Mouse (Mus musculus): ENCODE results near the gene Ddx19a.
"Not testable (repeated sequence)": the region's sequence is repeated elsewhere in the genome, so short reads cannot be mapped to it uniquely, and the experiment has no call there.

Ddx19a gene

DNA sequence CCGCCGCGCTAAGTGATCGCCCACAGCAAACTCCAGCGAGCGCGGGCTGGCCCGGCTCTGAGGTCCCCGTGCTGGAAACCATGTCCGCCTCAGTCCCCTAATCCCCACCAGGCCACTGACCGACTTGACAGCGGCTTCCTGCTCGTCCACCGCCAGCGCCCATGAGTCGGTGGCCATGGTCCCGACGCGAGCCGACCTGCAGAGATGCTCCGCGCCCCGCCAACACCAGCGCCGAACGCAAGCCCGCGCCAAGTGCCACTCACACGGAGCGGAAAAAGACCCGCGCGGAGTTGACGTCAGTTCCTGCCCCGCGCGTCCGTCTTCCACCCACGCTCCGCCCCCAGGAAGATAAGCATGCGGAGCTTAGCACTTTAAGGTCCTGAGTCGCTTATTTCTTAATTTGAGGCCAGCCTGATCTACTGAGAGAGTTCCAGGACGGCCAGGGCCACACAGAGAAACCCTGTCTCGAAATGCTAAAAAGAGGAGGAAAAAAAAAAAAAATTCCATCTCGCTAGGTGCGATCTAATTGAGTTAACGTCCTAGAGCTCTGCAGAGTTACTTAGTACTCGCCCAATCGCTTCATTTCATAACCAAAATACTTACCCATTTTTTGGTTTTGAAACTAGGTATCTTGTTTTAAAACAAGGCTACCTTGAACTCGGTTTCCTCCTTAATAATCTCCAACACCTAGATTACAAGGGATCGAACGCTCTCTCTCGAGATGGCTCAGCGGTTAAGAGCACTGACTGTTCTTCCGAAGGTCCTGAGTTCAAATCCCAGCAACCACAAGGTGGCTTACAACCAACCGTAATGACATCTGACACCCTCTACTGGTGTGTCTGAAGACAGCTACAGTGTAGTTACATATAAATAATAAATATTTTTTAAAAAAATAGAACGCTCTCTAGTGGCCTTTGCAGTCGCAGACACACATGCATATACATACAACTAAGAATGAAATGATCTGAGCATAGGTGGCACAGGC, at the start of gene Ddx19a:
Gene Ddx19a, minus strand, starts transcription at position 254 of the 985 bp plus-strand sequence.
- peak; percentile 73 for DNase-seq (ENCODE audit: low spot score)

DNA sequence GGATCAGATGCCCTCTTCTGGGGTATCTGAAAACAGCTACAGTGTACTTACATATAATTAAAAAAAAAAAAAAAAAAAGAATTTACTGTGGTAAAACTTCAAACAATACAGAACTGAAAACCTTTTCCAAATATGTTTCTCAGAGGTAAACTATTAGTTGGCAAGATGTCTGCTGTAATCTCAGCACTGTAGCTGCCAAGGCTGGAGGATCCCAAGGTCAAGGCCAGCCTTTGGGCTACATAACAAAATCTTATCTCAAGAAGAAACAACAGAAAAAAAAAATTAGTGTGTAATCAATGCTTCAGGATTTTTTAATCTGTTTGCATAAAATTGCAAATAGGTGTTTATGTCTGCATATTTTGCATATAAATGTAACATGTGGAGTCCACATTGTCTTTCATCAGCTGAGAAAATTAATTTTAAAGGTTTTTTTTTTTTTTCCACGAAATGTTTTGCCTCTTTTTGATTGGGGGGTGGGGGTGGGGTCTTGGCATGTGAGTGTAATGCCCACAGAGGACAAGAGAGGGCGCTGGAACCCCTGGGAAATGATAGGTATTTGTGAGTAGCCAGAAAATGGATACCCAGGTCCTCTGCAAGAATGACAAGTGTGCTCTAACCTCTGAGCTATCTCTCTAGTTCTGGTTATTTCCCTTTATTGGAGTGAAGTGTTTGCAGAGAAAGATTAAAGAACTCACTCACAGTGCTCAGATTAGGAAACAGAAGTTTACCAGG, 46.6 kb upstream of the Ddx19a start:
- DNase-seq (ENCODE audit: low spot score) = no peak

DNA sequence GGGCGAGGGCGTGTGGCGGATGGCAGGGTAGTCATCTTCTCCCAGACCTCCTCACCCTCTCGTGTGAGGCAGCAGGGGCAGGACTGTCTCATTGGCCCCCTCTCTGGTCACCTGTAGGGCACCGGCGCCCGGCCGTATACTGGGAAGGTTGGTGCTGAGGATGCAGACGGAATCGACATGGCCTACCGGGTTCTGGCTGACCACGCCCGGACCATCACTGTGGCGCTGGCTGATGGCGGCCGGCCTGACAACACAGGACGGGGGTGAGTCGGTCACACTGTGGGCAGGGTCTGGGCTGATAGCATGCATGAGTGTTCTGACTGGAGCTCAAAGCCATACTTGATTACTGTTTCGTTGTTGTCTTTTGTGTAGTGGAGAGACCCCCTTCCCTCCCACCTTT, 44.9 kb upstream of the Ddx19a start:
- DNase-seq (ENCODE audit: low spot score) = no peak

DNA sequence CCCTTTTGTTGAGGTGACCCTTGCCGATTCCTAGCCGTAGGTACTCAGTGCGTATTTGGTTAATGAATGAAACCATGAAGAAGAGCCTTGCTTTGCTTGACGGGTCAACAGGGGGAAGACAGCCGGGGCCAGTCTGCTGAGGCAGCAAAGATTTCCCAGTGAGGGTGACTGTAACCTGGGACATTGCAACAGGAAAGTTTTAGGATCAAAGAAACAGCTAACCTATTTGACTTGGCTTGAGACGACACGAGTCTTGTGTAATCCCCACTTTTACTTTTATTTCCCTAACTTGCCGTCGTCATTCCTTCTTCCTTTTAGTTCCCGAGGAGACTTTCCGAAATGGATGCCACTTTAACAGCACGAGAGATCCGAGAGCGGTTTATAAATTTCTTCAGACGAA, 39.0 kb upstream of the Ddx19a start:
- no peak for DNase-seq (ENCODE audit: low spot score)

DNA sequence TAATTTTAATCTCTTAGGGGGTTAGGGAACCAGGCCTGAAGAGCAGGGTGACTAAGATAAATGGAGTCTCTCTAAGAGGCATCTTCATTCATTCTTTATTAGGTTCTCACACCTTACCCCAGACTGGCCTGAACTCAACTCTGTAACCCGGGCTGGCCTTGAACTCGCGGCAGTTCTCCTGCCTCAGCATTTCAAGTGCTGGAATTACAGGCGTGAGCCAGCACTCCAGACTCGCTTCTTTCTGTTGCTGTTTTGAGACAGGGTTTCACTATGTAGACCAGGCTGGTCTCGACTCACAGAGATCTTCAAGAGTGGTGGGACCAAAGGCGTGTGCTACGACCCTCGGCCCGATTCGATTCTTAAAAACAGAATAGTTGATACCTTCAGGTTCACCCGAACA, 36.7 kb upstream of the Ddx19a start:
- no peak for DNase-seq (ENCODE audit: low spot score)

DNA sequence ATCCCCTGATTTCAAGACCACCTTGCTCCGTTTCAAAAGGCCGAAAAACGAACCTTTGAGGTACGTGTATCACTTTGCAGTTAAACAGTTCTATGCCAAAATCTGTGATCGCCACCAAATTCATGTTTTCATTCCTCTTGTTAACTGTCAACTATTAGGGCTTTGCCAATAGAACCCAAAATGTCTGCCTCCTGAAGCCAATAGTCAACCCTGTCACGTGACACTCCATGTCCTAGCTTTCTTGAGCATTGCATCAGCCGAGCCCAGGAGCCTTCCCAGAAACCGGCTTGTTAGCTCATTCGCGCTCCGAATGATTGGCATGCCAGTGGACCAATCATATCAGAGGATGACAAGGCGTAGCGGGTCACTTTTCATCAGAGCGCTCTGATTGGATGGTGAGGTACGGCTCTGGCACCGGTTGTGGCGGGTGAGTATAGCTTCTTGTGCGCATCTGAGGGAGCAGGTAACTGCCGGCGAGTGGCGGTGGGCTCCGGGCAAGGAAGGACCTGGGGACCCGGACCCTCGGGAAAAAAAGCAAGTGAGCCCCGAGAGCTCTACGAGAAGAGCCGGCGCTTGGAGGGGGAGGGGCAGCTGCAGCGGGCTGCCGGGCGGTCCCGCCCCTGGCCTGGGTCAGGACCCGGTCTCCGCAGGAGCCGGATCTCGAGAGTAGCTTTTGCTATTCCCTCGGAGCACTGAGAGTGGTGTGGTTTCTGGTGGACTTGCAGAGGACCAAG, 36.0 kb upstream of the Ddx19a start:
- peak; percentile 88 for DNase-seq (ENCODE audit: low spot score)

DNA sequence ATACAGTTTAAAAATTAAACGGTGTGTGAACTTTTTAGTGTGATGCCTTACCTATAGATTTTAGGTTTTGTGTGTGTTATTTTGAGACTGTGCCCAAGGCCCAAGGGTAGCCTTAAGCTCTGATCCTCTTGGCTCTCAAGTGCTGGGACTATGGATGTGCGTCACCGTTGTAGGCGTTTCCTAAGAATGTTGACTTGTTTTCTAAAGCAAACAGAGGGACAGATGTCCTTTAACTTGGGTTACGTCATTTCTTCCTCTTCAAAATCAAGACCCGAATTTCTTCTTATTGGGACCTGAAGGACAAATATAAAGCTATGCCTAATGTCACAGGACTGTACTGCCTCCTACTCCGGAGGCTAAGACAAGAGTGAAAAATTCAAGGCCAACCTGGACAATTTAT, 35.3 kb upstream of the Ddx19a start, which contains the start of gene Aars:
Gene Aars, plus strand, starts transcription at position 229 of the 400 bp plus-strand sequence.
- no peak for DNase-seq (ENCODE audit: low spot score)

DNA sequence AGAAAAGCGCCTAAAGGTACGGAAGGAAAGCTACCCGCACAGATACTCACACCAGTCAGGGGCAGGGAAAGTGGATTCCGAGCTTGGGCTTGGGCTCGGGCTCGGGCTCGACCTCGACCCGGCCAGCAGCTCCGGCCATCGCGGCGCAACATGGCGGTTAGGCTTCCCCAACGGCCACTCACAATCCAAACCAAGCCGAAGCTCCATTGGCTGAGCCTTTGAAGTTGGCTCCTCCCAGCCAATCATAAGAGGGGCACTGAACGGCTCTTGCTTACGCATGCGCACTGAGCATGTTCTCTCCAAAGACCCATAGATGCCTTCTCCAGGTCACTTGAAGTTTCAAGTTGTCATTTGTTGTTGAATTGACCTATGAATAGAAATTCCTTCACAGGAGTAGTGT, 34.0 kb upstream of the Ddx19a start, which contains the start of gene Ddx19b:
Gene Ddx19b, minus strand, starts transcription at position 180 of the 400 bp plus-strand sequence.
- DNase-seq (ENCODE audit: low spot score) = no peak

DNA sequence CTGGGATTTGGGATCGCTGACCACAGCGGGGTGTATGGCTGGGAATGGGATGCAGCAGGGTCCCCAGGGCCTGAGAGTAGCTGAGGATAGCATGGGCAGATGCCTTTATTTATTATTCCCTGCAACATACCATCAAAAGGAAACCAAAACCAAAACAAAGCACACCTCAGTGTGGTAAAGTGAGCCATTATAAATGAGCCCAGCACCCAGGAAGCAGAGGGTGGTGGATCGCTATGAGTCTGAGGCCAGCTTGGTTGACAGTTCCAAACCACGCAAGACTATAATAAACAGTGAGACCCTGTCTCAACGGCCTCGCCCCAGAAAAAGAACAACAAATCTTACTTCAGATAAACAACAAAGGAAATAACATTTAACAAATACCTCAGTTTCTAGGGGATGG, 32.4 kb upstream of the Ddx19a start:
- no peak for DNase-seq (ENCODE audit: low spot score)

DNA sequence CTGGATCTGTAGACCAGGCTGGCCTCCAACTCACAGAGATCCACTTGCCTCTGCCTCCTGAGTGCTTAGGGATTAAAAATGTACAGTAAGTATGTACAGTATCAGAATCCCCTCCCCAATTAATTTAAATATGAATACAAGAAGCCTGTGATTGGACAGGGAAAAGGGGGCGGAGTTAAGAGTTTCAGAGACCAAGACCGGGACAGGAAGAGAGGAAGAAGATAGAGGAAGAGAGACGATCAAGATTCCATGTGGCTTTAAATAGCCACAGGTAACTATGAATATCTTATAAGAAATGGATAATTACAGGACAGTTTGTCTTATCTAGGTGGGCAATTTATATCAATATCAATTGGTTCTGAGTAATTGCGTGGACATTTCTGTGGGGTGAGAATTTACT, 32.0 kb upstream of the Ddx19a start:
- DNase-seq (ENCODE audit: low spot score) = no peak

DNA sequence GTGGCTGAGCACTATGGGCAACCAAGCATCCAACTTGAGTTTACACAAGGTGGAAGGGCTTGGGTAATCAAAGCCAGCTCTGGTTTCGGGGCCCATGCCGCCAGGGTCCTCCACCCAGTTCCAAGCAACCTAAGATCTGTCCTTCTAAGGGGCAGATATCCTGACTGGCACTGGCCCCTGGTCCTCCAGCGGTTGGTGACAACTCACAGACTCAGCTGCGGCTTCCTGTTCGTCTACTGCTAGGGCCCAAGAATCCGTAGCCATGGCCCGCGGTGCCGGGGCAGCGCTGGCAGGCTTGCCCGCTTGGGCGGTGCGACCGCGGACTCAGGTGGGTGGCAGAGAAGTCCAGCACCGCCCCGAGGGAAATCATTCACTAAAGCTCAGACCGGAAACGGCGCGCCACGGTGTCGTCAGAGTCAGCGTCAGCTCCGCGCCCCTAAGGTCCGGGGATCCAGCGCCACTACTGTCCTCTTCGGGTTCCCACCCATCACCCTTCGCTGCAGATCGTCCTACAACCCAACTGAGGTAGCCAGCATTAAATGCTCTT, 29.9 kb upstream of the Ddx19a start:
- peak; percentile 58 for DNase-seq (ENCODE audit: low spot score)

DNA sequence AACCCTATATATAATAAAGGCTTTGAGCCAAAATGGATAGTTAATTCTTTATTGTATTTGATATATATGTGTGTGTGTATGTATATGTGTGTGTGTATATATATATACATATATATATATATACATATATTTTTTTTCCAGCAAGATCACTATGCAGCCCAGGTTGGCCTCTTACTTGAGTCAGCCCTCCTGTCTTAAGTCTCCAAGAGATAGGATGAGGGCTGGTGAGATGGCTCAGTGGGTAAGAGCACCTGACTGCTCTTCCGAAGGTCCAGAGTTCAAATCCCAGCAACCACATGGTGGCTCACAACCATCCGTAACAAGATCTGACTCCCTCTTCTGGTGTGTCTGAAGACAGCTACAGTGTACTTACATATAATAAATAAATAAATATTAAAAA, 29.0 kb upstream of the Ddx19a start:
- DNase-seq (ENCODE audit: low spot score) = not testable (repeated sequence)

DNA sequence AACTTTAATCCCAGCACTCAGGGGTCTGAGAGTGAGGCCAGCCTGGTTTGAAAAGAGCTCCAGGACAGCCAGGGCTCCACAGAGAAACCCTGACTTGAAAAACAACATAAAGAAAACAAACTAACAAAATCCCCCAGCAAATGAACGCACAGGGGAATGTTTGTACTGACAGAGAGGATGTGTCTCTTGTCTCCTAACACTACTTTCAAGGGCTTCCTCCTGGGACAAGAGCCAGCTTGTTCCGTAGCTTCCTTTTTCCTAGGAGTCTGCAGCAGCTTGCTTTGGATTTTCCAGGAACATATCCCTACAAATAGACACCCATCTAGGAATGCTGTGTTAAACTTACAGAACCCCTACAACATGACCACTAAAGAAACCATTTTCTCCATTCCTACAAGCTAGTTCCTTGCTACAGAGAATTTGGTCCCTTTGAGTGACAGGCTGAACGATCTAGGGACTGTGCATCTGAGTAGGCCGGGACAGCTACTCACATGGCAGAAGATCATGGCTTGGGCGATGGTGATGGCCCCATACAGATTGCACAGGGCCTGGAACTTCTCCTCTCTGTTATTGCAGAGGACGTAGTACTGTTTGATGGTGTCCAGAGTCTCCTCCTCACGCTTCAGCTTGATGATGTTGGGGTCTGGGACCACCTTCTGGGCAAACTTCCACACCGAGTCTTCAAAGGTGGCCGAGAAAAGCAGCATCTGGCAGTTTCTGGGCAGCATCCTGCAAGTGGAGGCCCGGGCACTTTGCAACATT, 12.8 kb upstream of the Ddx19a start:
- DNase-seq (ENCODE audit: low spot score) = not testable (repeated sequence)

DNA sequence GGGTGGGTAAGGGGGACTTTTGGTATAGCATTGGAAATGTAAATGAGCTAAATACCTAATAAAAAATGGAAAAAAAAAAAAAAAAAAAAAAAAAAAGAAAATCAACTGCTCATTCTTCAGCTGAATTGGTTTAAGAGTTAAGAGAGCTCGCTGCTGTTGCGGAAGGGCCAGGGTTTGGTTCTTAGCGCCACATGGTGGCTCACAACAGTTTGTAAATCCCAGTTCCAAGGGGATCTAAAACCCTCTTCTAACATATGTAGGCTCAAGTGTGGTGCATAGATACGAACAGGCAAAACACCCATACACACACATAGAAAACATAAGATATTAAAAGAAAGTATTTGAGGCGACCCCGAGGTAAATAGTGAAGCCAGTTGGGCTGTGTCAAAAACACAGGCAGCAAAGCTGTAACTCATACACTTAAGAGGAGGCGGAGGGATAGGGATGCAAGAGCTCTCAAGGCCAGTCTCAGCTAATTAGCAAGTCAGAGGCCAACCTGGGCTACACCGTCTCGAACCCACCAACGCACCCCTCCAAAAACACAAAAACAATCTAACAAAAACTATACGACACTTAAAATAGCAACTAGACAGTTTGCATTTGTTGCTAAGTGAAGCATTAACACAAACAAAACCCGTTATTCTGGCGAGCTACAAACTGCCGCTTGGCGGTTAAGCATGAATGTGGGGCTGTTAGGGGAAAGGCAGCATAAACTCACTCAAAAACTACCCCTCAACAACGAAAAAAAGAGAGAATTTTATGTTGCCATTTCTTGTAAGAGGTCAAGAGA, 764 bp downstream of the Ddx19a start:
- no peak for DNase-seq (ENCODE audit: low spot score)

DNA sequence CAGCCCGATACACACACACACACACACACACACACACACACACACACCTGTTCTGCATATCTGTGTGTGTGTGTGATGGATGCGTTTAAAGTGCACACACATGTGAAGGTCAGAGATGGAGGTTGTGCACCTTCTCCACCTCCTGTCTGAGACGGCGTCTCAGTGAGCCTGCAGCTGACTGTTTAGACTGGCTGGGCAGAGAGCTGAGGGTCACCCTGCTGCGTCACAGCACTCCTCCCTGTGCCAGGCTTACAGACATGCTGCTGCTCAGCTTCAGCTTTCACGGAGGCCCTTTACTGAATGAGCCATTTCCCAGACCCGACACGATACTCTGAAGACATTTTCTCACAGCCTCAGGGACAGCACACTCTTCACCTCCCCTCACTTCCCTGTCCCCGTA, 7.6 kb downstream of the Ddx19a start:
- no peak for DNase-seq (ENCODE audit: low spot score)

DNA sequence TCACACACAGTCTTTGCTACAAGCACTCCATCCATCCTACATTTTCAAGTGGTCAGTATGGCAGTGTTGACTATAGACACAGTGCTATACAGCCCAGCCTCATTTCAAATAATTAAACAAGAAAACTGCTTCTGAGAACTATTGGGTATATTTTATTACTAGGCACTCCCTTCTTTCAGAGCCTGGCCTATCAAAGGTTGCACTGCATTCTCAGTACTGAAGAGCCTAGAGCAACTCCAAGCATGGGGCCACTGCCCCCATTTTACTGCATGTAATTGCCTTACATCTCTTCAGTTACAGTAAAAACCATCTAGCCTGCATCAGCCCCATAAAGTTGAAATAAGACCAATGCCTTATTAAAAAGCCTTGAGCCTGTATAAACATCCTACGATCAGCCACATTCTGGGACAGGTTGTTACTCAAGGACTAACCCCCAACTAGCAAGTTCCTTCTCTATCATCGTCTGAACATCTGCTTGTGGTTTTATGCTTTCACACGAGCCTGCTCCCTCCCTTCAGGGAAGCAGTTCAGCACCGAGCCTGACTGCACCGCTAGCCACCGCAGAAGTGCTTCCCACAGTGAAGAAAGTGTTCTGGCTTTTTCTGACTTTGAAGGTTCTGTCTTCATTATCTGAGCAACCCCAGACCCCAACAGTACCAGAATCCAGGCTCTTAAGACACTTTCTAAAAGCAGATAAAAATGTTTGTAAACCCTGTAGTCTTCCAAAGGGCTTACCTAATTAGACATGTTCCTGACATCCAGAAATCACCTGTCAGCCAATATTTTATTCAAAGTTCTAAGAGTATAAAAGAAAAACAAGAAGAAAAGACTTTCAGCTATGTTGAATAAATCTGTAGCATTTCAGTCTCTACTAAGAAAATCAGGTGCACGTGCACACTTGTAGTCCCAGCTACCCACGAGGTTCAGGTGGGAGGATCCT, 9.5 kb downstream of the Ddx19a start:
- DNase-seq (ENCODE audit: low spot score) = no peak

DNA sequence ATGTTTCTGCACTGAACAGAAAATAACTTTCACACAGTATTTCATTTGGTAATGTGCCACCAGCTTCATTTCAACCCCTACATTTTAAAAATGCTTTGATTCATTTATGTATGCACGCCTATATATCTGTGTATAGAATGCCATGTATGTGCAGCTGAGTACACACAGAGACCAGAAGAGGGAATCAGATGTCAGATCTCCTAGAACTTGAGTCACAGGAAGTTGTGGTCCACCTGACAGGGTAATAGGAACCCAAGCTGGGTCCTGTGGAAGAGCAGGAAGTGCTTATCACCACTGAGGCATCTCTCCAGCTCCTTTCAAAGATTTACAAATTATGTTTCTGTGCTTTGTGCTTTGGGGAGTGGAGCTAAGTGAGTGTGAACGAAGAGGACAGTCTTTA, 16.3 kb downstream of the Ddx19a start:
- DNase-seq (ENCODE audit: low spot score) = no peak

DNA sequence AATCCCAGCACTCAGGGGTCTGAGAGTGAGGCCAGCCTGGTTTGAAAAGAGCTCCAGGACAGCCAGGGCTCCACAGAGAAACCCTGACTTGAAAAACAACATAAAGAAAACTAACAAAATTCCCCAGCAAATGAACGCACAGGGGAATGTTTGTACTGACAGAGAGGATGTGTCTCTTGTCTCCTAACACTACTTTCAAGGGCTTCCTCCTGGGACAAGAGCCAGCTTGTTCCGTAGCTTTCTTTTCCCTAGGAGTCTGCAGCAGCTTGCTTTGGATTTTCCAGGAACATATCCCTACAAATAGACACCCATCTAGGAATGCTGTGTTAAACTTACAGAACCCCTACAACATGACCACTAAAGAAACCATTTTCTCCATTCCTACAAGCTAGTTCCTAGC, 19.6 kb downstream of the Ddx19a start:
- DNase-seq (ENCODE audit: low spot score) = not testable (repeated sequence)

DNA sequence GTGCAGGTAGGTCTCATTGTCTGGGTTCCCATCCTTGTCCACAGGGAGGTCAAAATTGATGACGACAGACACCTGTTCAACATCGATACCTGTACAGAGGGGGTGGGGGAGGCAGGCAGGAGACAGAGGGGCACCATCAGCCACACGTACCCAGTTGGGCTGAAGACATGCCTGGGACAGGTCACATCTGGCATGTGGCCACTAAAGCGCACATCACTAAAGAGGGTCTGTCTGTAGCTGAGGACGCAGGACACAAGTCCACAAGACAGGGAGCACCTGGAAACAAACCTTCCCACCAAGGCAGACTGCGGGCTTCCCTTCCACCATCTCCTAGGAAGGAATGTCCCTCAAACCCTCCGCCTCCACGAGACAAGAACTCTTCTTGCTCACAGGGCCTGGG, 21.1 kb downstream of the Ddx19a start:
- not testable (repeated sequence) for DNase-seq (ENCODE audit: low spot score)
